Mouse (Mus musculus): ENCODE measurements around the gene Ly6g5b. TPM values are rescaled to one million over a fixed set of nuclear protein-coding genes. Genes with fewer than 3 reads are reported as not detected.
A peak's percentile ranks its signal among the peaks of the same experiment; 100 is the strongest.

Ly6g5b gene
- polyA plus RNA-seq (2012; ENCODE audit: insufficient read depth, insufficient read length, low replicate concordance, missing spikeins) = not detected in 2 replicates

GRCm38 (mm10) chr17:35115046-35116019, at the start of gene Ly6g5b:
Ly6g5b (minus strand) TSS chr17:35115428.
- no peak within 1 kb of the TSS for H3K27ac ChIP-seq (ENCODE audit: insufficient read depth, low read depth, low read length)
- 85% methylated on average over 8 of the region's 8 CpGs for WGBS
- no peak within 1 kb of the TSS for H3K4me3 ChIP-seq (ENCODE audit: insufficient read depth, low read depth, low read length)
- H3K4me1 ChIP-seq (ENCODE audit: control insufficient read depth, insufficient read depth, low read length) = no peaks in the 10 kb centered on the region
- no peak for TF ChIP-seq POLR2A (IDR thresholded peaks at IDR 0.05; ENCODE audit: insufficient read depth, low read depth, low read length)

- Histone ChIP-seq H3K27ac (ENCODE audit: insufficient read depth, low read depth, low read length) (peak overlapping the region; percentile 68), H3K4me1 (ENCODE audit: control insufficient read depth, insufficient read depth, low read length) (peaks cover 13% of the 10 kb centered on the region), H3K4me3 (ENCODE audit: insufficient read depth, low read depth, low read length) (peak overlapping the region; percentile 59)
- under 1% methylated on average over 25 of the region's 28 CpGs for WGBS
- TF ChIP-seq POLR2A (IDR thresholded peaks at IDR 0.05; ENCODE audit: insufficient read depth, low read depth, low read length) (no peak), CTCF (IDR thresholded peaks at IDR 0.05; ENCODE audit: insufficient read depth, low read depth, low read length) (no peak)
These were observed 49.0 kb upstream of the Ly6g5b start for GRCm38 (mm10) chr17:35164218-35164567.

GRCm38 (mm10) chr17:35163326-35164081, 48.3 kb upstream of the Ly6g5b start:
- H3K4me3 ChIP-seq (ENCODE audit: insufficient read depth, low read depth, low read length) = peak overlapping the region; percentile 59
- 2% methylated on average over 8 of the region's 8 CpGs for WGBS
- H3K27ac ChIP-seq (ENCODE audit: insufficient read depth, low read depth, low read length) = peak overlapping the region; percentile 68
- H3K4me1 ChIP-seq (ENCODE audit: control insufficient read depth, insufficient read depth, low read length) = peaks cover 13% of the 10 kb centered on the region
- TF ChIP-seq CTCF (IDR thresholded peaks at IDR 0.05; ENCODE audit: insufficient read depth, low read depth, low read length) (no peak), POLR2A (IDR thresholded peaks at IDR 0.05; ENCODE audit: insufficient read depth, low read depth, low read length) (no peak)

- Histone ChIP-seq H3K4me1 (ENCODE audit: control insufficient read depth, insufficient read depth, low read length) (peaks cover 13% of the 10 kb centered on the region), H3K4me3 (ENCODE audit: insufficient read depth, low read depth, low read length) (peak overlapping the region; percentile 34), H3K27ac (ENCODE audit: insufficient read depth, low read depth, low read length) (no peak overlapping the region)
- TF ChIP-seq POLR2A (IDR thresholded peaks at IDR 0.05; ENCODE audit: insufficient read depth, low read depth, low read length) (no peak), CTCF (IDR thresholded peaks at IDR 0.05; ENCODE audit: insufficient read depth, low read depth, low read length) (no peak)
- 6% methylated on average over 12 of the region's 12 CpGs for WGBS
These were observed 47.5 kb upstream of the Ly6g5b start for GRCm38 (mm10) chr17:35162730-35163129.

- WGBS = 36% methylated on average over 14 of the region's 14 CpGs
- no peak for TF ChIP-seq POLR2A (IDR thresholded peaks at IDR 0.05; ENCODE audit: insufficient read depth, low read depth, low read length)
- no peak for TF ChIP-seq CTCF (IDR thresholded peaks at IDR 0.05; ENCODE audit: insufficient read depth, low read depth, low read length)
- H3K27ac ChIP-seq (ENCODE audit: insufficient read depth, low read depth, low read length) = no peak overlapping the region
- peak overlapping the region; percentile 6; the same call in 1 of the 2 replicates for H3K4me3 ChIP-seq (ENCODE audit: insufficient read depth, low read depth, low read length)
- H3K4me1 ChIP-seq (ENCODE audit: control insufficient read depth, insufficient read depth, low read length) = peaks cover 13% of the 10 kb centered on the region
These were observed 46.9 kb upstream of the Ly6g5b start for GRCm38 (mm10) chr17:35162121-35162520.

GRCm38 (mm10) chr17:35161421-35161820, 46.2 kb upstream of the Ly6g5b start:
- TF ChIP-seq POLR2A (IDR thresholded peaks at IDR 0.05; ENCODE audit: insufficient read depth, low read depth, low read length) (no peak), CTCF (IDR thresholded peaks at IDR 0.05; ENCODE audit: insufficient read depth, low read depth, low read length) (no peak)
- WGBS = 73% methylated on average over 11 of the region's 11 CpGs
- H3K4me1 ChIP-seq (ENCODE audit: control insufficient read depth, insufficient read depth, low read length) = peaks cover 13% of the 10 kb centered on the region
- no peak overlapping the region for H3K4me3 ChIP-seq (ENCODE audit: insufficient read depth, low read depth, low read length)
- no peak overlapping the region for H3K27ac ChIP-seq (ENCODE audit: insufficient read depth, low read depth, low read length)

GRCm38 (mm10) chr17:35159638-35160037, 44.4 kb upstream of the Ly6g5b start:
- TF ChIP-seq CTCF (IDR thresholded peaks at IDR 0.05; ENCODE audit: insufficient read depth, low read depth, low read length) (no peak), POLR2A (IDR thresholded peaks at IDR 0.05; ENCODE audit: insufficient read depth, low read depth, low read length) (no peak)
- Histone ChIP-seq H3K4me1 (ENCODE audit: control insufficient read depth, insufficient read depth, low read length) (peaks cover 11% of the 10 kb centered on the region), H3K27ac (ENCODE audit: insufficient read depth, low read depth, low read length) (no peak overlapping the region), H3K4me3 (ENCODE audit: insufficient read depth, low read depth, low read length) (no peak overlapping the region)
- 76% methylated on average over 7 of the region's 7 CpGs for WGBS

GRCm38 (mm10) chr17:35158850-35159593, 43.8 kb upstream of the Ly6g5b start:
- Histone ChIP-seq H3K4me1 (ENCODE audit: control insufficient read depth, insufficient read depth, low read length) (peaks cover 11% of the 10 kb centered on the region), H3K27ac (ENCODE audit: insufficient read depth, low read depth, low read length) (no peak overlapping the region), H3K4me3 (ENCODE audit: insufficient read depth, low read depth, low read length) (no peak overlapping the region)
- WGBS = 90% methylated on average over 16 of the region's 16 CpGs
- TF ChIP-seq POLR2A (IDR thresholded peaks at IDR 0.05; ENCODE audit: insufficient read depth, low read depth, low read length) (no peak), CTCF (IDR thresholded peaks at IDR 0.05; ENCODE audit: insufficient read depth, low read depth, low read length) (no peak)

Data from olfactory bulb, adult 2 months (tissue).